Mouse (Mus musculus): ENCODE data around the gene Tgfbr3. TPM values are rescaled to one million over a fixed set of nuclear protein-coding genes. Genes with fewer than 3 reads are reported as not detected.

Tgfbr3 gene
- total RNA-seq, 2 experiments from 2014 or later: 12.7 to 13.6 TPM

GRCm38 (mm10) chr5:107213373-107214132 lies 75.9 kb downstream of the Tgfbr3 start:
- DNase-seq (ENCODE audit: low spot score in 2 of 2): no peak

DNA sequence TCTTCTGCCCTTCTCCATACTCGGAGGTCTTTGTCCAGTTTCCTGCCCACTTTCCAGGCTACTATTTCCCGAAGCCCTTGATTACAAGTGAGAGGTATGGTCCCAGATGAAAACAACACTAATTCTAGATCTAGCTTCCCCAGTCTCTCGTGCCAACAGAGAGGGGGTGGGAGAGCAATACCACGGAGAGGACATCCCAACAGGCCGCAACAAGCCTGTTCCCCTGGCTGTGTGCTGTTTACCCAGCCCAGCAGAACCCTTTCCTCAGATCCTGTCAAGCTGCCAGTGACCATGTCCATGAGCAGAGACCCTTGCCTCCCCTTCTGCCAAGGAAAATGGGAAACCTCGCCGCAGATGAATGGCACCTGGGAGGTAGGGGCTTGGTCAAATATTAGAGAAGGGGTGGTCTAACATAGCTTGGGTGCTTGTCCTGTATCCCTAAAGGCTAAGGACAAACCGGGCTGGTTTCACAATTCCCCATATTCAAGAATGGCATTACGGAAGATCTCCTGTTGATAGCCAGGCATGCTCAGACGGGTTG lies 77.5 kb downstream of the Tgfbr3 start:
- DNase-seq (ENCODE audit: low spot score in 2 of 2): no peak

DNA sequence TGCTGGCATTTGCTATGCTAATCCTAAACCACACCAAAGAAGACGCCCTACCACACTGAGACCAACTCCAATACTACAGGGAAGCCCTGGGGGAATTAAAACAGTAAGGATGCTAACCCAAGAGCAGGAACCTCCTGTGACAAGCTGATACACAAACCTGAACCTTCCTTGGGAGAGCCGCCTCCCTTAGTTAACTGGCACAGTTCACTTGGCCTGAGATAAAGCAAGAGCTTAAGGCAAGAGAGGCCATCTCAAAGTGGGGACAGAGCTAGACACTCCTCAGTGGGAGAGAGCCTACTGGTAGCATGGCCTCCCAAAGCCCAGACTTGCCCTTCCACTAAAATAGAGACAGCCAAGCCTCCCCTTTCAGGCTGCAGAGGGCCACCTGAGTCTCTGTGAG lies 79.4 kb downstream of the Tgfbr3 start:
- DNase-seq (ENCODE audit: low spot score in 2 of 2): no peak

- DNase-seq (ENCODE audit: low spot score in 2 of 2): no peak
Observed at GRCm38 (mm10) chr5:107207911-107208310, 81.5 kb downstream of the Tgfbr3 start.

GRCm38 (mm10) chr5:107204306-107204705 lies 85.1 kb downstream of the Tgfbr3 start:
- DNase-seq (ENCODE audit: low spot score in 2 of 2): no peak

DNA sequence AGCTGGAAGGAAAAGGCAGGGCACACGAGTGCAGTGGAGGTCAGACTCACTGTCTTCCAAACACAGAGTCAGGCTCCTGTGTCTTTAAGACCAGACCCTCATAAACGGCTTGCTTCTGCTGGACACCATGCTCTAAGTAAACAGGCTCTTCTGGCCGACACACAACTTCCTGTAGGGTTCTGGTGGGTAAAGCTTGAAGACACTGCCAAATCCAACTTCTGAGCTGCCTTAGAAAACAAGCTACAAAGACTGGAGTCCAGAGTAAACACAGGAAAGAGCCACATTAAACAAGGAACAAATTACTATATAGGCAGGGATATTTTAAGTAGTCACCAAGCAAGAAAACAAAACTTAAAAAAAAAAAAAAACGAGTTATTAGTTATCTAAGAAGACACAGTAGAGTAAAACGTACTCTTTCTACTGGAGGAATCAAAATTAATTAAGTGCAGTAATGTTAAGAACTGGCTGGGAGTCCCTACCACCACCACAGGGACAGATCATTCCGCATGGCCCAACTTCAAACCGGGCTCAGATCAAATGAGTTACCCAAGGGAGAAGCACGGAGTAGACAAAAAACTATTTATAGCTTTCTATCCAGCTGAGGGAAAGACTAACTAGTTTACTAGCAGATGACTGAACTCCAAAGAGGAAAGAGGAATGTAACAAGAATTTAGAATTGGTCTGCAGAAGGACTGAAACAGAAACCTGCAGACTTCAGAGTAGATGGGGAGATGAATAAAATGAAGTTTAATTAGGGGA lies 86.4 kb downstream of the Tgfbr3 start:
- DNase-seq (ENCODE audit: low spot score in 2 of 2): no peak

- no peak for DNase-seq (ENCODE audit: low spot score in 2 of 2)
Observed at GRCm38 (mm10) chr5:107201509-107202182, 87.8 kb downstream of the Tgfbr3 start.

DNA sequence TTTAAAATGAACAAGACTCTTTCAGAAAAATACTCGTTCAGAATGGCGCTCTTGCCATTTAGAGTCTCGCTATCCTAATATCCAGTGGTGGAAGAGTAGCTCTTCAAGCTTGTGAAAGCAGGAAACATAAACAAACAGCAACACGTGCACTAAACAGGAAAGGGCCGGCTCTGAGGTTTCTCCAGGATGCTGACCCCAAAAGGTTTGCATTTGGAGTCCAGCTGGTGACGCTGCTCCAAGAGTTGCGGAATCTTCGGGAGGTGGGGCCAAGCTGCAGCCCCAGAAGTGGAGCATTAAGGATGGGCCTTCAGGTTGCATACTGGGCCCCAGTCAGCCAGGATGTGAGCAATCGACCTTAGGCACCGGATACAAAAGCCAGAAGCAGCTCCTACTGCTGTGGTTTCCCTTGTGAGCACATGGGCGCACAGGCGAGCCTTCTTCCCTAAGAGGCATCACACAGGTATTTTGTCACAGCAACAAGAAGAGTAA lies 88.5 kb downstream of the Tgfbr3 start:
- no peak for DNase-seq (ENCODE audit: low spot score in 2 of 2)

GRCm38 (mm10) chr5:107200221-107200635 lies 89.2 kb downstream of the Tgfbr3 start:
- no peak for DNase-seq (ENCODE audit: low spot score in 2 of 2)

DNA sequence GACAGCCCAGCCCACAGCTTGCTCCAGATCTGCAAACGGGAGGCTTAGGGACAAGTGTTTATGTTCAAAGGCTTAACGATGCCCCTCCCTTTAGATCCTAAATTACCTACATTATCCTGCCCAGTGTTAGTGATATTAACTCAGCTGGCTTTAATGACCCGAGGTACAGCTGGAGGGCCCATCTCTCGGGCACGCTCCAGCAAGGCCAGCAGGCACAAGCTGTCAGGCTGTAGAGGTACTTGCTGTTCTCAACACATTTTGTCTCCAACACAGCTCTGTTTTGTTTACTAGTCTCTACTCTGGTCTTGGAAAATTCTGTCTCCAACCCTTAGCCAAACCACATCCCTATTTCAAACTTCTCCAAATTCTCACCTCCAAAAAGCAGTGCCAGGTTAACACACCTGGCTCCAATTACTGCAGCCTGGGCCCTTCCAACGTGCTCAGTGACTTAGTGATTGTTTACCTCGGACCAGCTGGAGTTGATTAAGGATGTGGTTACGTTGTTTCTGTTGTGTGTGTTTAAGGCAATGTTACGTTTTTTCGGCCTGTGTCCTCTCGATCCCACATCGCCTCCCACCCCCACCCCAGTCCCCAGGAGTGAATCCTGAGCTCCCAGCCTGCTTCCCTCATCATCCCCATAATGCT lies 93.6 kb downstream of the Tgfbr3 start:
- DNase-seq (ENCODE audit: low spot score in 2 of 2): no peak

DNA sequence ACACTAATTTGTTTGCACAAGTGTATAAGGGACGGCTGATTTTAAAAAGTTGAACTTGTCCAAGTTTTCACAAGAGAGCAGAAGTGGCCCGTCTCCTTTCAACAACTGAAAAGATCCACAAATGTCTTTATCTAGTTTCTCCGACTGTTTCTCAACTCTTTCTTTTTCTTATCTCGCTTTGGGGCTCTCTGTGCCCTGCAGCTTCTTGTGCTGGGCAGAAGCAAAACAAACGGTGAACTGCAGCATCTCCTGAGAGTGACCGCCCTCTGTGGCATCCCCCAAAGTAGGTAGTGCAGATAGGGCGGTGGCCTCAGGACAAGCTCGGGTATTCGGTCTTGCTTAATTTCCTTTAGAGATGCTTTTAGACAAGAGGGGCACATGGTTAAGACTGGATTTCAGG lies 96.3 kb downstream of the Tgfbr3 start:
- no peak for DNase-seq (ENCODE audit: low spot score in 2 of 2)

DNA sequence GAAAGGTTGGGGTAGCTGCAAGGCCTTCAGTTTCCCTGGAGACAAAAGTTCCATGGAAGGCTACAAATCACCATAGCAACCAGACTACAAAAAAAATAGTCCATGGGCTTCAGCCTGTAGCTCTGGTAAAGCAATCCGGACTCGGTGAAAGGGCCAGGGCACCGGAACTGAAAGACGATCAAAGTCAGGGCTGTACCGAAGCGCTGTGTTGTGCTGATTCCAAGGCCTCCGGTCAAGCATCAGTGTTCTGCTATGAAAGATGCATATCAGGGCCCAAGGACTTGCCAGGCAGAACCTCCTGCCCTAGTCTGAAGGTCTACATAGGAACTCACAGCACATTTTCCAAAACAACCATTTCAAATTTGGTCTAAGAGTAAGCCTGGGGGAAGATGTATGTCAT lies 97.1 kb downstream of the Tgfbr3 start:
- DNase-seq (ENCODE audit: low spot score in 2 of 2): no peak

- no peak for DNase-seq (ENCODE audit: low spot score in 2 of 2)
Observed at GRCm38 (mm10) chr5:107188551-107188950, 100.9 kb downstream of the Tgfbr3 start.

DNA sequence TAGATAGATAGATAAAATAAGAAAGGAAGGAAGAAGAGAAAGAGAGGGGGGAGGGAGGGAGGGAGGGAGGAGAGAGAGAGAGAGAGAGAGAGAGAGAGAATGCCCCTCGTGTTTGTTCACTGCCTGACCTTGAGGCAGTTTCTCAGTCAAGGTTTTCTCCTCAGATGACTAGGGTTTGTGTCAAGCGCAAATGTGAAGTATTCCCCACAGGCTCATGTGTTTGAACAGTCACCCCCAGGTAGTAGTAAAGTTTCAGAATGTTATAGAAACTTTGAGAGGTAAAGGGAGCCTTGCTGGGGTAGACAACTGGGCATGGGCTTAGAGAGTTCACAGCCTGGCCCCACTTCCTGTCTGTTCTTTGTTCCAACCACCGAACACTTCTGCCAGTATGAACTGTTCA lies 103.2 kb downstream of the Tgfbr3 start:
- DNase-seq (ENCODE audit: low spot score in 2 of 2): no peak

DNA sequence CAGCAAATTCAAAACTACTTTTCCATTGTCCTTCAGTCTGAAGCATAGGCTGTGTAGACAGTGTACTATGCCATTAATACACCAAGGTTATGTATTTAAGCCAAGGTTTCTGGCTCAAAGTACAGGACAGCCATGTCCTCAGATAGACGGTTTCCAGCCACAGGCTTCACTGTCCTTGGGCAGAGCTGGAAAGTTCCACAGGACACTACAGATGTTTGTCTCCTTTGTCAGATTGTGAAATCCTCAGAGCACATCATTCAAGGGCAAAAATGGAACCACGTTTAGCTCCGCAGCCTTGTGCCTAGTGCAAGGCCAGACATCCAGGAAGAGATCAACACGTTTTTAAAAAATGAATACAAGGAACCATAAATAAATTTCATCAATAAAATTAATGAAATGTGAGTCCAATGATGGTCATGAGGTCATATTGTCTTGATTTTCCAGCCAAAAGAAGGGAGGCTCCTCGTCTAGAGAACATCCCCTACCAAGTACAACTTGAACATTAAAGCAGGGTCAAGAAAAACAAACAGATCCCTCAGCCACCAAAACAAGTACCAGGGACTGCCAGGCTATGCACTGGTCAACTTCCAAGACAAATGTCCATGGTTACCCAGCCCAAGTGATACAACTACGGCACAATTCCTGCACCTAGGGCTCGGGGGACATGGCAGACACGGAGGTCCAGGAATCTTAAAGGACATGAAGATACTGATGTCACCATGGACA lies 105.1 kb downstream of the Tgfbr3 start:
- DNase-seq (ENCODE audit: low spot score in 2 of 2): no peak

DNA sequence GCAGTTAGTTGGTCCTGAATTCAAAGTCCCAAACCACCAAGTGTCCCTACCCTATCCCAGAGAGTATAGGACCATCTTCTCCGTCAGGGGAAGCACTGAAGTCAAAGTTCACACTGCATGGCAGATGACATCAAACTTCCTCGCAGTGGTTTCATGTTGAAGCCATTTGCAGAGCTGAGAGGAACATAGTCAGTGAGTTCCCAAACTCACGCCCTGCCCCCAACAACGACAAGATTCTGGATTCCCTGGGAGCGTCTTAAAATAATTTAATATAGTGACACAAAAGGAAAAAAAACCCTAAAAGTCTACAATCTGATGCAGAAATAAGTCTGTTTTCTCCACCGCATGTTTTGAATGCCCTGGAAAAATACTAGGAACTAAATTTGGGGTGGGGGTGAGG lies 105.9 kb downstream of the Tgfbr3 start:
- no peak for DNase-seq (ENCODE audit: low spot score in 2 of 2)

DNA sequence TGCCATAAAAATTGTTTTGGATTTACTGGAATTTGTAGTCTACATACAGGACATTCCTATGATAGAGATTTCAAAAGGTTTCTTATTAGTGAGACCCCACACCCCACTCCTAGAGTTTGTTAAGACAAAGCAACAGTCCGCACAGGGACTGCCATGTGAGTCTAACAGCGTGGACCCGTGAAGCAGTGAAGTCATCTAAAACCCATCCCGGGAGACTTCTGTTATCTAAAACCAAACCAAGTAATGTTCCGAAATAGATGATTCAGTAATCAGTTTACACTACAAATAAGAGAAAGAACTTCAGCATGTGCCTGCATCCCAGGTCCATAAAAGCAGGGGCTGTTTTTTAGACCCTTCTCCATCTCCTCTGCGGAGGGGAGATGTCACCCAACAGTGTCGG lies 106.7 kb downstream of the Tgfbr3 start:
- DNase-seq (ENCODE audit: low spot score in 2 of 2): no peak

DNA sequence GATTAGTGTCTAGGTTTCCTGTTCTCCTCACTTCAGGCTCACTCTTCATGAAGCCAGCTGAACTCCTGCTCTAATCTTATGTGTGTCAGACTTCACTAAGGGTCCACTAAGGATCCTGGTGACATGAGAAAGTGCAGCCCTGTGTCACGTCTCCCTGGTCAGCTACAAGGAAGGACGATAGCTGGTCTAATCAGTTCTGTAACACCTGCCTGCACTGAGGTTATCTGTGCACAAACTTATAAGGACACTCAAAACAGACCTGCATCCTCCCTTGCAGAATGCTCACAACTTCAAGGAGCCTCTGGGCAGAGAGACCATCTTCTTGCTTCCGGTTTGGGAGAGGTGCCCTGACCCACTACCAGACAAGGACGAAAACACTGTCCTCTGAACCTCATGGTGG lies 107.6 kb downstream of the Tgfbr3 start:
- DNase-seq (ENCODE audit: low spot score in 2 of 2): no peak

- DNase-seq (ENCODE audit: low spot score in 2 of 2): no peak
Observed at GRCm38 (mm10) chr5:107179194-107179593, 110.2 kb downstream of the Tgfbr3 start.

GRCm38 (mm10) chr5:107177791-107178190 lies 111.6 kb downstream of the Tgfbr3 start:
- DNase-seq (ENCODE audit: low spot score in 2 of 2): no peak

GRCm38 (mm10) chr5:107177248-107177647 lies 112.2 kb downstream of the Tgfbr3 start:
- no peak for DNase-seq (ENCODE audit: low spot score in 2 of 2)
